Mouse (Mus musculus) spleen, postnatal 14 days (tissue): ENCODE measurements at regions not wholly inside any gene's neighbourhood (a gene's known extent, or its start where the extent isn't known, plus 50 kb on each side); places are given as distances from the start of the nearest gene placed in this dataset.

Experiments used
- DNase-seq, 2 experiments: peaks; one replicate each; pipeline ENCODE4 v3.0.0; 2021 to 2022; ENCODE audit warnings: low spot score in 2 of 2

GRCm38 (mm10) chr13:47868656-47869055, 392.4 kb upstream of the Id4 start:
- DNase-seq, result no peak

- DNase-seq, result no peak
Measured at GRCm38 (mm10) chr13:47869670-47870532, 391.1 kb upstream of the Id4 start.

GRCm38 (mm10) chr13:47872645-47873044, 388.4 kb upstream of the Id4 start:
- no peak for DNase-seq

GRCm38 (mm10) chr13:47892569-47892968, 368.5 kb upstream of the Id4 start:
- DNase-seq, result no peak

- DNase-seq, result no peak
Measured at GRCm38 (mm10) chr13:47894331-47894730, 366.7 kb upstream of the Id4 start.

- DNase-seq, result no peak
Measured at GRCm38 (mm10) chr13:47895256-47895655, 365.8 kb upstream of the Id4 start.

GRCm38 (mm10) chr13:47896646-47897045, 364.4 kb upstream of the Id4 start:
- no peak for DNase-seq

GRCm38 (mm10) chr13:47909851-47910530, 351.0 kb upstream of the Id4 start:
- DNase-seq, result no peak

GRCm38 (mm10) chr13:47910531-47910910, 350.5 kb upstream of the Id4 start:
- DNase-seq, result no peak

GRCm38 (mm10) chr13:47916456-47916855, 344.6 kb upstream of the Id4 start:
- no peak for DNase-seq

GRCm38 (mm10) chr13:47917370-47917769, 343.7 kb upstream of the Id4 start:
- no peak for DNase-seq

- no peak for DNase-seq
Measured at GRCm38 (mm10) chr13:47921044-47921443, 340.0 kb upstream of the Id4 start.

GRCm38 (mm10) chr13:47940696-47941095, 320.3 kb upstream of the Id4 start:
- no peak for DNase-seq

- DNase-seq, result no peak
Measured at GRCm38 (mm10) chr13:47942368-47942787, 318.6 kb upstream of the Id4 start.

- no peak for DNase-seq
Measured at GRCm38 (mm10) chr13:47943645-47944044, 317.4 kb upstream of the Id4 start.

GRCm38 (mm10) chr13:47948098-47948865, 312.7 kb upstream of the Id4 start:
- no peak for DNase-seq

GRCm38 (mm10) chr13:47950456-47950855, 310.6 kb upstream of the Id4 start:
- DNase-seq, result no peak

GRCm38 (mm10) chr13:47951043-47951442, 310.0 kb upstream of the Id4 start:
- DNase-seq, result no peak

GRCm38 (mm10) chr13:47952946-47953345, 308.1 kb upstream of the Id4 start:
- DNase-seq, result no peak

GRCm38 (mm10) chr13:47953776-47954175, 307.3 kb upstream of the Id4 start:
- DNase-seq, result no peak

GRCm38 (mm10) chr13:47955504-47955903, 305.5 kb upstream of the Id4 start:
- DNase-seq, result no peak

GRCm38 (mm10) chr13:47957662-47958061, 303.4 kb upstream of the Id4 start:
- DNase-seq, result no peak
